Mouse (Mus musculus) gastrocnemius, postnatal 14 days (tissue): ENCODE results near the gene Eif4g3. TPM values are rescaled to one million over a fixed set of nuclear protein-coding genes. Genes with fewer than 3 reads are reported as not detected.
"Not testable (repeated sequence)": the region's sequence is repeated elsewhere in the genome, so short reads cannot be mapped to it uniquely, and the experiment has no call there.

Experiments used
- DNase-seq: peaks from one replicate; pipeline ENCODE4 v3.0.0; 2021; ENCODE audit warnings: mixed read lengths
- intact Hi-C: fragments of 180-260 bp; cut with DNase I; formaldehyde crosslinking; loops from one replicate; pipeline ENCODE4 v1.15.1; 2025; ENCODE audit warnings: low total_unique reads
- long read RNA-seq, 2 experiments: library from polyadenylated mRNA; stranded (forward); transcript quantifications; one replicate each; pipeline ENCODE4 v2.0.0; 2021
- total RNA-seq, 2 experiments: library from RNA; stranded (reverse); gene quantifications; 2 replicates each; pipeline ENCODE4 v1.2.3; 2021

Gene Eif4g3
- total RNA-seq = 10 to 100 TPM; 95.2 to 98.9 TPM
- long read RNA-seq, experiment 1, full-length matches to known transcripts = 2 of 55 reads
- long read RNA-seq, experiment 1, partial matches to known transcripts = 38 of 55 reads
- long read RNA-seq, experiment 1, other reads (novel, unspliced or antisense) = 15 of 55 reads
- long read RNA-seq, experiment 2, full-length matches to known transcripts = 1 of 57 reads
- long read RNA-seq, experiment 2, partial matches to known transcripts = 42 of 57 reads
- long read RNA-seq, experiment 2, other reads (novel, unspliced or antisense) = 14 of 57 reads

GRCm38 (mm10) chr4:137992890-137993289 lies at the start of gene Eif4g3:
Gene Eif4g3, plus strand, starts transcription at chr4:137993022.
- intact Hi-C loops = no loop called here

GRCm38 (mm10) chr4:137943540-137943939 lies 49.3 kb upstream of the Eif4g3 start:
- no peak for DNase-seq
- intact Hi-C loops = no loop called here

More at GRCm38 (mm10) chr4:137992890-137993289, at the start of gene Eif4g3:
- no peak for DNase-seq

GRCm38 (mm10) chr4:137945376-137945775 lies 47.4 kb upstream of the Eif4g3 start:
- intact Hi-C loops = loop anchor here (5.0 kb wide), 1 partner anchor 38 kb away; no protein-coding TSS in a partner anchor
- DNase-seq = no peak

GRCm38 (mm10) chr4:137946419-137946818 lies 46.4 kb upstream of the Eif4g3 start:
- no peak for DNase-seq
- intact Hi-C loops = loop anchor here (5.0 kb wide), 1 partner anchor 39 kb away; no protein-coding TSS in a partner anchor

GRCm38 (mm10) chr4:137952840-137953239 lies 40.0 kb upstream of the Eif4g3 start:
- peak; percentile 79 for DNase-seq
- intact Hi-C loops = loop anchor here (10.0 kb wide), 1 partner anchor 218 kb away; no protein-coding TSS in a partner anchor

- intact Hi-C loops = loop anchor here (10.0 kb wide), 1 partner anchor 219 kb away; no protein-coding TSS in a partner anchor
- DNase-seq = no peak
Observed at GRCm38 (mm10) chr4:137954184-137954583, 38.6 kb upstream of the Eif4g3 start.

- intact Hi-C loops = loop anchor here (10.0 kb wide), 1 partner anchor 220 kb away; no protein-coding TSS in a partner anchor
- DNase-seq = peak; percentile 55
Observed at GRCm38 (mm10) chr4:137954926-137955396, 37.9 kb upstream of the Eif4g3 start.

GRCm38 (mm10) chr4:137956260-137956659 lies 36.6 kb upstream of the Eif4g3 start:
- no peak for DNase-seq
- intact Hi-C loops = loop anchor here (10.0 kb wide), 1 partner anchor 221 kb away; no protein-coding TSS in a partner anchor

GRCm38 (mm10) chr4:137959889-137960665 lies 32.7 kb upstream of the Eif4g3 start:
- intact Hi-C loops = loop anchor here (10.0 kb wide), 3 partner anchors 145 to 225 kb away; no protein-coding TSS in a partner anchor

GRCm38 (mm10) chr4:137960757-137961156 lies 32.1 kb upstream of the Eif4g3 start:
- no peak for DNase-seq
- intact Hi-C loops = loop anchor here (10.0 kb wide), 2 partner anchors 144 to 204 kb away; no protein-coding TSS in a partner anchor

More at GRCm38 (mm10) chr4:137959889-137960665, 32.7 kb upstream of the Eif4g3 start:
- DNase-seq = no peak

- no peak for DNase-seq
- intact Hi-C loops = loop anchor here (10.0 kb wide), 2 partner anchors 142 to 202 kb away; no protein-coding TSS in a partner anchor
Observed at GRCm38 (mm10) chr4:137962643-137963350, 30.0 kb upstream of the Eif4g3 start.

- no peak for DNase-seq
- intact Hi-C loops = loop anchor here (10.0 kb wide), 2 partner anchors 141 to 201 kb away; no protein-coding TSS in a partner anchor
Observed at GRCm38 (mm10) chr4:137963431-137963830, 29.4 kb upstream of the Eif4g3 start.

GRCm38 (mm10) chr4:137963881-137964584 lies 28.8 kb upstream of the Eif4g3 start:
- DNase-seq = peak; percentile 89
- intact Hi-C loops = loop anchor here (10.0 kb wide), 2 partner anchors 141 to 201 kb away; no protein-coding TSS in a partner anchor

- intact Hi-C loops = loop anchor here (10.0 kb wide), 2 partner anchors 140 to 200 kb away; no protein-coding TSS in a partner anchor
- DNase-seq = no peak
Observed at GRCm38 (mm10) chr4:137964585-137964930, 28.3 kb upstream of the Eif4g3 start.

- intact Hi-C loops = loop anchor here (10.0 kb wide), 2 partner anchors 137 to 197 kb away; no protein-coding TSS in a partner anchor
- DNase-seq = peak; percentile 64
Observed at GRCm38 (mm10) chr4:137968203-137968602, 24.6 kb upstream of the Eif4g3 start.

GRCm38 (mm10) chr4:137970623-137971199 lies 22.1 kb upstream of the Eif4g3 start:
- intact Hi-C loops, DNase-seq: not testable (repeated sequence)

- intact Hi-C loops, DNase-seq: not testable (repeated sequence)
Observed at GRCm38 (mm10) chr4:137974856-137975432, 17.9 kb upstream of the Eif4g3 start.
